Mouse (Mus musculus): ENCODE measurements around the gene Col9a1.

Gene Col9a1
- long read RNA-seq, experiment 1 = 0 reads
- long read RNA-seq, experiment 2 = 0 reads

GRCm38 (mm10) chr1:24177224-24177851, at the start of gene Col9a1:
Col9a1 (plus strand) TSS chr1:24177610.
- intact Hi-C loops (cut with DNase I) = no loop called here

- intact Hi-C loops (cut with DNase I) = no loop called here
Measured at GRCm38 (mm10) chr1:24127866-24128265, 49.5 kb upstream of the Col9a1 start.

- intact Hi-C loops (cut with DNase I) = no loop called here
Measured at GRCm38 (mm10) chr1:24133853-24134252, 43.6 kb upstream of the Col9a1 start.

GRCm38 (mm10) chr1:24134792-24135191, 42.6 kb upstream of the Col9a1 start:
- intact Hi-C loops (cut with DNase I) = no loop called here

- intact Hi-C loops (cut with DNase I) = loop anchor here (2.0 kb wide), 1 partner anchor 112 kb away; no protein-coding TSS in a partner anchor
Measured at GRCm38 (mm10) chr1:24137133-24137532, 40.3 kb upstream of the Col9a1 start.

GRCm38 (mm10) chr1:24140555-24140954, 36.9 kb upstream of the Col9a1 start:
- intact Hi-C loops (cut with DNase I) = no loop called here

- intact Hi-C loops (cut with DNase I) = no loop called here
Measured at GRCm38 (mm10) chr1:24143504-24143903, 33.9 kb upstream of the Col9a1 start.

GRCm38 (mm10) chr1:24157751-24158150, 19.7 kb upstream of the Col9a1 start:
- intact Hi-C loops (cut with DNase I) = no loop called here

- intact Hi-C loops (cut with DNase I) = no loop called here
Measured at GRCm38 (mm10) chr1:24169410-24169809, 8.0 kb upstream of the Col9a1 start.

GRCm38 (mm10) chr1:24171205-24171866, 6.1 kb upstream of the Col9a1 start:
- intact Hi-C loops (cut with DNase I) = loop anchor here (2.0 kb wide), 1 partner anchor 345 kb away; no protein-coding TSS in a partner anchor

- intact Hi-C loops (cut with DNase I) = loop anchor here (2.0 kb wide), 1 partner anchor 345 kb away; no protein-coding TSS in a partner anchor
Measured at GRCm38 (mm10) chr1:24171898-24172297, 5.5 kb upstream of the Col9a1 start.

- intact Hi-C loops (cut with DNase I) = no loop called here
Measured at GRCm38 (mm10) chr1:24172656-24173055, 4.8 kb upstream of the Col9a1 start.

GRCm38 (mm10) chr1:24175761-24176160, 1.6 kb upstream of the Col9a1 start:
- intact Hi-C loops (cut with DNase I) = no loop called here

GRCm38 (mm10) chr1:24179856-24180255, 2.4 kb downstream of the Col9a1 start:
- intact Hi-C loops (cut with DNase I) = no loop called here

- intact Hi-C loops (cut with DNase I) = no loop called here
Measured at GRCm38 (mm10) chr1:24184981-24185380, 7.6 kb downstream of the Col9a1 start.

- intact Hi-C loops (cut with DNase I) = no loop called here
Measured at GRCm38 (mm10) chr1:24186964-24187363, 9.6 kb downstream of the Col9a1 start.

- intact Hi-C loops (cut with DNase I) = no loop called here
Measured at GRCm38 (mm10) chr1:24191668-24192067, 14.3 kb downstream of the Col9a1 start.

GRCm38 (mm10) chr1:24194111-24194510, 16.7 kb downstream of the Col9a1 start:
- intact Hi-C loops (cut with DNase I) = no loop called here

GRCm38 (mm10) chr1:24195070-24195840, 17.8 kb downstream of the Col9a1 start:
- intact Hi-C loops (cut with DNase I) = no loop called here

GRCm38 (mm10) chr1:24195951-24196517, 18.6 kb downstream of the Col9a1 start:
- intact Hi-C loops (cut with DNase I) = no loop called here

GRCm38 (mm10) chr1:24211621-24212385, 34.4 kb downstream of the Col9a1 start:
- intact Hi-C loops (cut with DNase I) = no loop called here
